Mouse (Mus musculus): ENCODE data around the gene St7. TPM values are rescaled to one million over a fixed set of nuclear protein-coding genes. Genes with fewer than 3 reads are reported as not detected.
A peak's percentile ranks its signal among the peaks of the same experiment; 100 is the strongest.

The St7 gene
- polyA plus RNA-seq, 1 experiment from 2014 or later: 20.0 TPM

DNA sequence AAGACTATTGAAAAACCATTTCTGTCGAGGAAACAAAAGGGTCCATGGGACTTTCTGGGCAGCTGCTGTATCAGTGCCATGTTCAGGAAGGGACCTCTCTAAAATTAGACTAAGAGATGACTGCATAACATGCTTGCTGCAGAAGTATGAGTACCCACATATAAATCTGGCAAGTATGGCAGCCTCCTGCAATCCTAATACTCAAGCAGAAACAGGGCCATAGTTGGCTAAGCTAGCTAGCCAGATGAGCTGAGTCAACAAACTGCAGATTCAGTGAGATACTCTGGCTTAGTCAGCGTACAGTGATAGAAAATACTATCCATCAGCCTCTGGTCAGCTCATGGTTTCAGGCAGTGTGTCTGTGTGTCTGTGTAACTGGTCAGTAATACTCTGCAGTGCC, 22.9 kb upstream of the St7 start:
- Histone ChIP-seq H3K4me3 (ENCODE audit: low read depth, low read length) (no peak overlapping the region), H3K4me2 (ENCODE audit: low read depth, severe bottlenecking) (no peak overlapping the region), H3K4me1 (ENCODE audit: control insufficient read depth, insufficient read depth, low read length) (no peaks in the 10 kb centered on the region), H3K9ac (ENCODE audit: low read length) (no peak overlapping the region), H3K27ac (replicated peaks; ENCODE audit: low read depth, low read length) (no peak overlapping the region), H3K9me3 (ENCODE audit: control insufficient read depth, low read length) (no peaks in the 10 kb centered on the region), H3K36me3 (ENCODE audit: control insufficient read depth, insufficient read depth, low read length) (no peaks in the 10 kb centered on the region), H3K27me3 (ENCODE audit: control insufficient read depth, insufficient read depth, low read length) (no peaks in the 10 kb centered on the region)
- no peak for DNase-seq (ENCODE audit: low spot score)
- WGBS: 83% methylated on average over 2 of the region's 2 CpGs
- no peak for ATAC-seq (ENCODE audit: insufficient number of reproducible peaks, low FRiP score, low TSS enrichment, low read depth)

DNA sequence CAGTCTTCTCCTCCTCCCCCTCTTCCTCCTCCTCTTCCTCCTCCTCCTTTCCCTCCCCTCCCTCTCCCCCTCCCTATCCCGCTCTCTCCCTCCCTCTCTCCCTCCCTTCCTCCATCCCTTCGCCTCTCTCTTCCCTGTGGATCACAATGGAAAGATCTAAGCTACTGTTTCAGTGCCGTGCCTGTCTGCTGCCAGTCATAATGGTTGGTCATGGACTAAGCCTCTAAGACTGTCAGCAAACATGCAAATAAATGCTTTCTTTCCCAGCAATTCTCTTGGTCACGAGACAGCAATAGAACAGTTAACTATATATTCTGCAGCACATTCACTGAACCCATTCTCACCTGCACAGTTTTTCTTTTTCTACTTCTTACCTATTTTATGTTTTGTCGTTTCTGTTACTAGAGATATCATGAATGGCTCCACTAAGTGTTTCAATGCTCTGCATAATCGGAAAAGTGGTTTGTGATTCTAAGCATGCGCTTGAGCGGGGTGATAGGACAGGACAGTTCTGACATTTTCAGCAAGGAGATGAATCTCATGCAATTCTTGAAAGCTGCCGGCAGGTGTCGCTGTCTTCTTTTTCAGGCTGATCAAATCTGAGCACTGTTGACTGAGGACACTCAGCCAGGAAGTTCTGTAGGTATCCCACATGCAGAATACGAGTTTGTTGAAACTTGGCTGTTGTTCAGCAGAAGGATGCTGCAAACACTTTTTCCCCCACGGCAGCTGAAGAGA, 17.5 kb upstream of the St7 start:
- H3K4me2 ChIP-seq (ENCODE audit: low read depth, severe bottlenecking): no peak overlapping the region
- H3K4me3 ChIP-seq (ENCODE audit: low read depth, low read length): no peak overlapping the region
- H3K27me3 ChIP-seq (ENCODE audit: control insufficient read depth, insufficient read depth, low read length): no peaks in the 10 kb centered on the region
- no peak overlapping the region for H3K27ac ChIP-seq (replicated peaks; ENCODE audit: low read depth, low read length)
- 29% methylated on average over 12 of the region's 12 CpGs for WGBS
- H3K9ac ChIP-seq (ENCODE audit: low read length): no peak overlapping the region
- H3K4me1 ChIP-seq (ENCODE audit: control insufficient read depth, insufficient read depth, low read length): no peaks in the 10 kb centered on the region
- no peaks in the 10 kb centered on the region for H3K9me3 ChIP-seq (ENCODE audit: control insufficient read depth, low read length)
- ATAC-seq (ENCODE audit: insufficient number of reproducible peaks, low FRiP score, low TSS enrichment, low read depth) (0 out of 2 replicates have a peak, but pooled peaks have one; percentile 47), DNase-seq (ENCODE audit: low spot score) (peak; percentile 73)
- no peaks in the 10 kb centered on the region for H3K36me3 ChIP-seq (ENCODE audit: control insufficient read depth, insufficient read depth, low read length)

DNA sequence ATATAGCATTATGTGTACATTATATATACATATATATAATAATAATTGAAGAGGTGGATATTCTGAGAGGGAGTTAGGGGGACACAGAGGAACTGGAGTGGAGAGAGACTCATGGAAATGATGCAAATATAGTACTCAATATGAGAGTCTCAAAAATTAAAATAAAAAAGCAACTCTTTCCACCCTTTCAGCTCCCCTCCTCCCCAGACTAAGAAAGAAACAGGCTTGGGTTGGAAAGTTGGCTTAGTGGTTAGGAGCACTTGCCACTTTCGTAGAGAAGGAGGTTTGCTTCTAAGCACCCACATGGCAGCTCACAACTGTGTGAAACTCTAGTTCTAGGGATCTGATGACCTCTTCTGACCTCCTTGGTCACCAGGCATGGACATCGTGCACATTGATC, 15.7 kb upstream of the St7 start:
- Histone ChIP-seq H3K4me2 (ENCODE audit: low read depth, severe bottlenecking) (no peak overlapping the region), H3K9me3 (ENCODE audit: control insufficient read depth, low read length) (0 out of 2 replicates have a peak, but pooled peaks cover 2% of the 10 kb centered on the region), H3K9ac (ENCODE audit: low read length) (no peak overlapping the region), H3K4me3 (ENCODE audit: low read depth, low read length) (no peak overlapping the region), H3K27ac (replicated peaks; ENCODE audit: low read depth, low read length) (no peak overlapping the region), H3K4me1 (ENCODE audit: control insufficient read depth, insufficient read depth, low read length) (no peaks in the 10 kb centered on the region), H3K27me3 (ENCODE audit: control insufficient read depth, insufficient read depth, low read length) (no peaks in the 10 kb centered on the region), H3K36me3 (ENCODE audit: control insufficient read depth, insufficient read depth, low read length) (no peaks in the 10 kb centered on the region)
- DNase-seq (ENCODE audit: low spot score) (no peak), ATAC-seq (ENCODE audit: insufficient number of reproducible peaks, low FRiP score, low TSS enrichment, low read depth) (no peak)
- 62% methylated on average over 2 of the region's 2 CpGs for WGBS

DNA sequence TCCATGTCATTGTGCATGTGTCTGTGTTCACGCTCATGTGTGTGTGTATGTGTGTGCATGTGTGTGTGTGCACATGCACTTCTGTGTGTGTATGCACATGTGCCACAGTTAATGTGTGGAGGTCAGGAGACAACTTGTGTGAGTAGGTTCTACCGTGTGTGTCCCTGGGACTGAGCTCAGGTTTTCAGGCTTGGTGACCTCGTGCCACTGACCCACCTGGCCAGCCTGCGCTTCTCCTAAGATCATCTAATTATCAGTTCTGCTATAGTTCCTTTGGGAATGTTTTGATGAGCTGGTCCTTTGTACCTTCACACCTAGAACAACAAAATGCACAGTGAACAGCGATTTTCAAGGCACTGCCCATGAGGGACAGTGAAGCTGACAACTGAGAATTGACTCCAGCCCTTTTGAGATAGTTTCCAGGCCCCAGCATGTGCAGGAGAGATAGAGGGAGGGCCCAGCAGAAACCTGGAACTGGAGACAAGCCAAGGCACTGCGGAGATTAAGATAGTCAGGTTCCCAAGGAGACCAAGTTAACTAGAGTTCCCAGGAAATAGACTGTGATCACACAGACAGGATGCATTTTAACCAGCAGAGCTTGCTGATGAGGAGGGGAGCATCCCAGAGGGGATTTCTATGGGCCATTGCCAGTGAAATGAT, 12.3 kb upstream of the St7 start:
- Histone ChIP-seq H3K36me3 (ENCODE audit: control insufficient read depth, insufficient read depth, low read length) (no peaks in the 10 kb centered on the region), H3K4me2 (ENCODE audit: low read depth, severe bottlenecking) (no peak overlapping the region), H3K27ac (replicated peaks; ENCODE audit: low read depth, low read length) (no peak overlapping the region), H3K4me3 (ENCODE audit: low read depth, low read length) (no peak overlapping the region), H3K27me3 (ENCODE audit: control insufficient read depth, insufficient read depth, low read length) (no peaks in the 10 kb centered on the region), H3K4me1 (ENCODE audit: control insufficient read depth, insufficient read depth, low read length) (no peaks in the 10 kb centered on the region), H3K9ac (ENCODE audit: low read length) (no peak overlapping the region), H3K9me3 (ENCODE audit: control insufficient read depth, low read length) (0 out of 2 replicates have a peak, but pooled peaks cover 2% of the 10 kb centered on the region)
- no peak for DNase-seq (ENCODE audit: low spot score)
- WGBS: 85% methylated on average over 6 of the region's 6 CpGs
- no peak for ATAC-seq (ENCODE audit: insufficient number of reproducible peaks, low FRiP score, low TSS enrichment, low read depth)

DNA sequence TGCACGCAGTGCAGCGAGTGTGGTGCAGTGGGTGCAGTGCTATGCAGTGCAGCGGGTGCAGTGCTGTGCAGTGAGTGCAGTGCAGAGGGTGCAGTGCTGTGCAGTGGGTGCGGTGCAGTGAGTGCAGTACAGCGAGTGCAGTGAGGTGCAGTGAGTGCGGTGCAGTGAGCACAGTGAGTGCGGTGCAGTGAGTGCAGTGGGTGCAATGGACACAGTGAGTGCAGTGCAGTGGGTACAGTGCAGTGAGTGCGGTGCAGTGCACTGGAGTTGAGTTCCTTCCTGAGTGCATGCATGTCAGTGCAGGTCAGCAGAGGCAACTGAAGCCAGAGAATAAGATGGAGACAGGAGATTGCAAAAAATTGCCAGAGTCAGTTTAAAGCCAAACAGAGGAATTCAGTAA, 10.9 kb upstream of the St7 start:
- no peaks in the 10 kb centered on the region for H3K27me3 ChIP-seq (ENCODE audit: control insufficient read depth, insufficient read depth, low read length)
- no peak overlapping the region for H3K4me2 ChIP-seq (ENCODE audit: low read depth, severe bottlenecking)
- no peak for DNase-seq (ENCODE audit: low spot score)
- H3K4me3 ChIP-seq (ENCODE audit: low read depth, low read length): no peak overlapping the region
- H3K36me3 ChIP-seq (ENCODE audit: control insufficient read depth, insufficient read depth, low read length): no peaks in the 10 kb centered on the region
- no peaks in the 10 kb centered on the region for H3K4me1 ChIP-seq (ENCODE audit: control insufficient read depth, insufficient read depth, low read length)
- no peak for ATAC-seq (ENCODE audit: insufficient number of reproducible peaks, low FRiP score, low TSS enrichment, low read depth)
- no peak overlapping the region for H3K9ac ChIP-seq (ENCODE audit: low read length)
- no peak overlapping the region for H3K27ac ChIP-seq (replicated peaks; ENCODE audit: low read depth, low read length)
- WGBS: 94% methylated on average over 8 of the region's 8 CpGs
- 0 out of 2 replicates have a peak, but pooled peaks cover 2% of the 10 kb centered on the region for H3K9me3 ChIP-seq (ENCODE audit: control insufficient read depth, low read length)

DNA sequence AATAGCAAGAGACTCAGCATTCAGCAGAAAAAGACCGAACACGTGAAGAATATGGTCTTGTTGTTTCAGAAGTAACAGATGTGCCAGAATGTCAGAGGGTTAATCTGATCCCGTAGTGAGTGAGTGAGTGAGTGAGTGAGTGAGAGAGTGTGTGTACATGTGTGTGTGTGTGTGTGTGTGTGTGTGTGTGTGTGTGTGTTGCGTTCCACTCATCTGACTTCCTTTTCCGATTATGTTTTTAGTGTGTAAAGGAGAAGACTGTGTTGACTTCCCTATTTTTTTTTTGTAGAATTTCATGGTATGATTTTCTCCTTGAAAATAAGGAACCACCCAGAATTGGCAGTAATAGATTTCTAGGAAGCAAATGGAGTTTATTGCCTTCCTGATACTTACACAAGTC, 4.1 kb upstream of the St7 start:
- Histone ChIP-seq H3K27me3 (ENCODE audit: control insufficient read depth, insufficient read depth, low read length) (no peaks in the 10 kb centered on the region), H3K9ac (ENCODE audit: low read length) (no peak overlapping the region), H3K9me3 (ENCODE audit: control insufficient read depth, low read length) (no peaks in the 10 kb centered on the region), H3K4me3 (ENCODE audit: low read depth, low read length) (no peak overlapping the region), H3K4me2 (ENCODE audit: low read depth, severe bottlenecking) (no peak overlapping the region), H3K36me3 (ENCODE audit: control insufficient read depth, insufficient read depth, low read length) (no peaks in the 10 kb centered on the region), H3K4me1 (ENCODE audit: control insufficient read depth, insufficient read depth, low read length) (no peaks in the 10 kb centered on the region), H3K27ac (replicated peaks; ENCODE audit: low read depth, low read length) (no peak overlapping the region)
- no peak for ATAC-seq (ENCODE audit: insufficient number of reproducible peaks, low FRiP score, low TSS enrichment, low read depth)
- no peak for DNase-seq (ENCODE audit: low spot score)
- 80% methylated on average over 5 of the region's 5 CpGs for WGBS

DNA sequence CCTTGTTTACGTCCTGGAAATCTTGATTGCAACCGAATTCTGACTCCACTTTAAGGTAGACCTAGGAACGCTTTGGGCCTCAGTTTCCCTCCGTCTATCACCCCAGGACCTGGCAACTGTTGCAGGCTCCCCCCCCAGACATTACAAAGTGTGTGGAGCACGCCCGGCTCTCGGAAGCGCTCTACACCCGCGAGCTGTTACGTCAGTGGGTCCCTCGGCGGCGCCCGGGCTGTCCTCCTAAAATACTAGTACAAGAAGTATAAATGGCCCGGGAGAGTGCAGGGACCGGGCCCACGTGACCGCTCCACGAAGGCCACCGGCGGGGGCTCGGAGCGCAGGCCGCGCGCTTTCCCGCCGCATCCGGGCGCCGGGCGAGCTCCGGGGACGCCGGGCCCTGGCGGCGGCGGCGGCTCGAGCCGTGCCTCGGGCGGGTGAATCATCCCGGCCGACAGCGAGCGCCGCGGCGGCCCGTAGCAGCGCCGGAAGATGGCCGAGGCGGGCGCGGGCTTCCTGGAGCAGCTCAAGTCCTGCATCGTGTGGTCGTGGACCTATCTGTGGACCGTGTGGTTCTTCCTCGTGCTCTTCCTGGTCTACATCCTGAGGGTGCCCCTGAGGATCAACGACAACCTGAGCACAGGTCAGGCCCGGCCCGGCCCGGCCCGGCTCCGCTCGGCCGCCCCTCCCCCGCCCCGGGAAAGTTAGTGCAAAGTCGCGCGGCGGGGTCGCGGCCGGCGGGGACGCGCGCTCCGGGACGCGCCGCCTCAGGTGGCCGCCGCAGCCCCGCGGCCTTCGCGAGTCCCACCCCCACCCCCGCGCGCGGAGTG, 1.2 kb downstream of the St7 start:
- Histone ChIP-seq H3K9me3 (ENCODE audit: control insufficient read depth, low read length) (no peaks in the 10 kb centered on the region), H3K4me1 (ENCODE audit: control insufficient read depth, insufficient read depth, low read length) (no peaks in the 10 kb centered on the region), H3K27me3 (ENCODE audit: control insufficient read depth, insufficient read depth, low read length) (no peaks in the 10 kb centered on the region), H3K9ac (ENCODE audit: low read length) (peak overlapping the region; percentile 96), H3K27ac (replicated peaks; ENCODE audit: low read depth, low read length) (peak overlapping the region; percentile 93), H3K36me3 (ENCODE audit: control insufficient read depth, insufficient read depth, low read length) (no peaks in the 10 kb centered on the region), H3K4me3 (ENCODE audit: low read depth, low read length) (peak overlapping the region; percentile 67), H3K4me2 (ENCODE audit: low read depth, severe bottlenecking) (peak overlapping the region; percentile 62)
- ATAC-seq (ENCODE audit: insufficient number of reproducible peaks, low FRiP score, low TSS enrichment, low read depth) (peak; percentile 81), DNase-seq (ENCODE audit: low spot score) (peak; percentile 80)
- under 1% methylated on average over 83 of the region's 97 CpGs for WGBS

DNA sequence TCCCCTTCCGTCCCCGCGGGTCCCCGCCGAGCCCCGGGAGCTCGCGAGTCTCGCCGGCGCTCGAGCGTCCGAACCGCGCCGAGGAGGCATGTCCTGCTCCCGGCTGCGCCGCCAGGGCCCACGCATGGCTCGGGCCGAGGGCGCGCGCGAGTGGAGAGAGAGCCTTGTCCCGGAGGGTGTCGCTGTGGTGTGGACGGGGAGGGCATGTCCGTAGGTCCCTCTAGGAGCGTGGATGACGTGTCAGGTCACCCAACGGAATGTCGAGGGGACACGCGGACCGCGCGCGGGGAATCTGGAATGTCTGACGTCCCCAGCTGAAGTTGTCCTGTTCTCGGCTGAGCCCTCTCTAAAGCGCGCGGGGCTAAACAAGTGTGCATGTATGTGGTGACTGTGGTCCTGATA, 1.8 kb downstream of the St7 start:
- Histone ChIP-seq H3K36me3 (ENCODE audit: control insufficient read depth, insufficient read depth, low read length) (no peaks in the 10 kb centered on the region), H3K4me2 (ENCODE audit: low read depth, severe bottlenecking) (peak overlapping the region; percentile 62), H3K27me3 (ENCODE audit: control insufficient read depth, insufficient read depth, low read length) (no peaks in the 10 kb centered on the region), H3K27ac (replicated peaks; ENCODE audit: low read depth, low read length) (peak overlapping the region; percentile 93), H3K9me3 (ENCODE audit: control insufficient read depth, low read length) (no peaks in the 10 kb centered on the region), H3K4me1 (ENCODE audit: control insufficient read depth, insufficient read depth, low read length) (no peaks in the 10 kb centered on the region), H3K9ac (ENCODE audit: low read length) (peak overlapping the region; percentile 96), H3K4me3 (ENCODE audit: low read depth, low read length) (peak overlapping the region; percentile 67)
- DNase-seq (ENCODE audit: low spot score) (peak; percentile 75), ATAC-seq (ENCODE audit: insufficient number of reproducible peaks, low FRiP score, low TSS enrichment, low read depth) (peak; percentile 75)
- WGBS: under 1% methylated on average over 36 of the region's 46 CpGs

All from limb, embryonic 11.5 days (tissue).